Mouse (Mus musculus) small intestine, adult 2 months (tissue): ENCODE measurements around the gene Fbxo3. TPM values are rescaled to one million over a fixed set of nuclear protein-coding genes. Genes with fewer than 3 reads are reported as not detected.
A peak's percentile ranks its signal among the peaks of the same experiment; 100 is the strongest.
"Not testable (repeated sequence)": the region's sequence is repeated elsewhere in the genome, so short reads cannot be mapped to it uniquely, and the experiment has no call there.

Source experiments
- H3K27ac ChIP-seq: fragments of 200-500 bp; 2 replicates; pipeline ENCODE4 v1.5.1; 2012; ENCODE audit warnings: low read depth, low read length, control low read depth, inconsistent platforms; ENCODE audit not compliant: insufficient read depth
- H3K27me3 ChIP-seq: fragments of 200-500 bp; 2 replicates; pipeline ENCODE4 v1.6.1; 2012; ENCODE audit warnings: mild to moderate bottlenecking, moderate library complexity, low read length, inconsistent platforms; ENCODE audit not compliant: control insufficient read depth, insufficient read depth
- H3K36me3 ChIP-seq: fragments of 200-500 bp; 2 replicates; pipeline ENCODE4 v1.6.1; 2012; ENCODE audit warnings: mild to moderate bottlenecking, low read length, control low read depth, inconsistent platforms; ENCODE audit not compliant: control insufficient read depth, insufficient read depth
- H3K4me1 ChIP-seq: fragments of 200-500 bp; 2 replicates; pipeline ENCODE4 v1.6.1; 2012; ENCODE audit warnings: low read length, inconsistent platforms, mixed read lengths; ENCODE audit not compliant: control insufficient read depth, insufficient read depth, insufficient read length
- H3K4me3 ChIP-seq: fragments of 200-500 bp; 2 replicates; pipeline ENCODE4 v1.5.1; 2012; ENCODE audit warnings: low read depth, mild to moderate bottlenecking, control low read depth, inconsistent platforms, low read length, moderate library complexity
- CTCF ChIP-seq: fragments of 200-500 bp; IDR thresholded peaks from 2 replicates; pipeline ENCODE4 v1.5.1; 2012; ENCODE audit warnings: low read depth, mild to moderate bottlenecking, control low read depth, inconsistent platforms, low read length, moderate library complexity, mixed read lengths; ENCODE audit not compliant: insufficient replicate concordance, insufficient read length; ENCODE audit errors: extremely low read depth
- POLR2A ChIP-seq: fragments of 200-500 bp; IDR thresholded peaks from 2 replicates; pipeline ENCODE4 v1.6.1; 2012; ENCODE audit warnings: low read depth, mild to moderate bottlenecking, control low read depth, inconsistent platforms, low read length, moderate library complexity
- WGBS: fragments of 180-500 bp; shearing (Covaris S2); methylation state at CpG from one replicate; pipeline ENCODE4 v1.1.7; 2018; 5-methylcytosine and 5-hydroxymethylcytosine counted together
- polyA plus RNA-seq: library from polyadenylated mRNA; depleted of rRNA; stranded (reverse); fragments of >200 nt; gene quantifications from 2 replicates; pipeline ENCODE4 v1.2.3, GENCODE M21; 2012; rRNA removed

The Fbxo3 gene
- polyA plus RNA-seq: 4.6 and 6.9 TPM in 2 replicates

- TF ChIP-seq POLR2A (no peak; the same call in 1 of the 2 replicates), CTCF (peak; percentile 46; the same call in 1 of the 2 replicates)
- Histone ChIP-seq H3K4me1 (peaks cover 4% of the 10 kb centered on the region), H3K27me3 (no peaks in the 10 kb centered on the region), H3K27ac (0 out of 2 replicates have a peak within 1 kb of the TSS, but pooled peaks have one; percentile 12), H3K4me3 (peak within 1 kb of the TSS; percentile 92), H3K36me3 (peaks cover 5% of the 10 kb centered on the region; the same call in 1 of the 2 replicates)
- 2% methylated on average over 42 of the region's 44 CpGs for WGBS
Observed at GRCm38 (mm10) chr2:104027458-104028138, at the start of gene Fbxo3. Gene Fbxo3, plus strand, starts transcription at chr2:104027721.

- Histone ChIP-seq H3K36me3 (no peaks in the 10 kb centered on the region), H3K27me3 (no peaks in the 10 kb centered on the region), H3K27ac (no peak overlapping the region), H3K4me3 (no peak overlapping the region), H3K4me1 (no peaks in the 10 kb centered on the region)
- TF ChIP-seq CTCF (peak; percentile 98), POLR2A (no peak)
- 6% methylated on average over 5 of the region's 5 CpGs for WGBS
Observed at GRCm38 (mm10) chr2:103982250-103982649, 45.3 kb upstream of the Fbxo3 start.

GRCm38 (mm10) chr2:103983146-103983545, 44.4 kb upstream of the Fbxo3 start:
- Histone ChIP-seq H3K27me3 (no peaks in the 10 kb centered on the region), H3K27ac (no peak overlapping the region), H3K36me3 (no peaks in the 10 kb centered on the region), H3K4me1 (no peaks in the 10 kb centered on the region), H3K4me3 (no peak overlapping the region)
- TF ChIP-seq CTCF (no peak), POLR2A (no peak)
- WGBS: 86% methylated on average over 10 of the region's 10 CpGs

- H3K4me3 ChIP-seq, H3K27me3 ChIP-seq, H3K27ac ChIP-seq, H3K4me1 ChIP-seq, H3K36me3 ChIP-seq: not testable (repeated sequence)
- 54% methylated on average over 8 of the region's 8 CpGs for WGBS
Observed at GRCm38 (mm10) chr2:103987595-103987994, 39.9 kb upstream of the Fbxo3 start.

- TF ChIP-seq POLR2A (no peak), CTCF (no peak)
- Histone ChIP-seq H3K36me3 (no peaks in the 10 kb centered on the region), H3K27me3 (0 out of 2 replicates have a peak, but pooled peaks cover 3% of the 10 kb centered on the region), H3K4me3 (no peak overlapping the region), H3K4me1 (no peaks in the 10 kb centered on the region), H3K27ac (no peak overlapping the region)
- WGBS: 82% methylated on average over 6 of the region's 6 CpGs
Observed at GRCm38 (mm10) chr2:103989724-103990123, 37.8 kb upstream of the Fbxo3 start.

GRCm38 (mm10) chr2:103991303-103991702, 36.2 kb upstream of the Fbxo3 start:
- no peak for TF ChIP-seq CTCF
- TF ChIP-seq POLR2A: no peak
- Histone ChIP-seq H3K27me3 (0 out of 2 replicates have a peak, but pooled peaks cover 3% of the 10 kb centered on the region), H3K4me3 (no peak overlapping the region), H3K36me3 (no peaks in the 10 kb centered on the region), H3K4me1 (no peaks in the 10 kb centered on the region), H3K27ac (no peak overlapping the region)

- Histone ChIP-seq H3K27me3 (0 out of 2 replicates have a peak, but pooled peaks cover 3% of the 10 kb centered on the region), H3K4me3 (no peak overlapping the region), H3K36me3 (no peaks in the 10 kb centered on the region), H3K4me1 (no peaks in the 10 kb centered on the region), H3K27ac (no peak overlapping the region)
- TF ChIP-seq POLR2A (no peak), CTCF (no peak)
- WGBS: 54% methylated on average over 9 of the region's 9 CpGs
Observed at GRCm38 (mm10) chr2:103992162-103992561, 35.4 kb upstream of the Fbxo3 start.
